Mouse (Mus musculus): ENCODE data around the gene Gbp10.
"Not testable (repeated sequence)": the region's sequence is repeated elsewhere in the genome, so short reads cannot be mapped to it uniquely, and the experiment has no call there.

DNA sequence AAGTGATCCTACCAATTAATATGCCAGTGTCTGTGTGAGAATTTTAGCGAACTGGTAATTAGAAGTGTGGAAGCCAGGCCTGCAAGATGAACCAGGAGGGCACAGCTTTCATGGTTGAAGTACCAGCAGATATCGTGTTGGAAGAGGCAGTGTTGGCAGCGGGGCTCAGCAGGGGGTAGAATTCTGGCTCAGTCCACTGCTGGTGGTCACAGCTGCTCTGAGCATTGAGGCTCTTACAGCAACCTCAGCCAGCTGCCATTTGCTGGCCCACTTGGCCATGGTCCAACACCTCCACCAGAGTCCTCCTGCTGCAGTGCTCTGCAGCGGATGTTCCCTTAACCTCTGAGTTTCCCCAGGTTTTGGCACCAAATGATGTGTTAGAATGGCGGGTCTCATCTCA lies 43.0 kb downstream of the Gbp10 start:
- not testable (repeated sequence) for TF ChIP-seq EP300 (optimal IDR thresholded peaks at IDR 0.05); CTCF (IDR thresholded peaks at IDR 0.05; ENCODE audit: low read depth)

Measured in stomach, postnatal 0 days (tissue).